Mouse (Mus musculus) spleen, adult 2 months (tissue): ENCODE measurements at regions not wholly inside any gene's neighbourhood (a gene's known extent, or its start where the extent isn't known, plus 50 kb on each side); places are given as distances from the start of the nearest gene placed in this dataset.

ENCODE experiments used
- CTCF ChIP-seq: fragments of 200-500 bp; IDR thresholded peaks from 2 replicates; pipeline ENCODE4 v1.5.1; 2011; ENCODE audit warnings: mild to moderate bottlenecking, inconsistent platforms; ENCODE audit not compliant: insufficient read depth, insufficient read length, insufficient replicate concordance; ENCODE audit errors: extremely low read depth
- POLR2A ChIP-seq: fragments of 200-500 bp; IDR thresholded peaks from 2 replicates; pipeline ENCODE4 v1.6.1; 2011; ENCODE audit warnings: low read depth, low read length, inconsistent platforms

DNA sequence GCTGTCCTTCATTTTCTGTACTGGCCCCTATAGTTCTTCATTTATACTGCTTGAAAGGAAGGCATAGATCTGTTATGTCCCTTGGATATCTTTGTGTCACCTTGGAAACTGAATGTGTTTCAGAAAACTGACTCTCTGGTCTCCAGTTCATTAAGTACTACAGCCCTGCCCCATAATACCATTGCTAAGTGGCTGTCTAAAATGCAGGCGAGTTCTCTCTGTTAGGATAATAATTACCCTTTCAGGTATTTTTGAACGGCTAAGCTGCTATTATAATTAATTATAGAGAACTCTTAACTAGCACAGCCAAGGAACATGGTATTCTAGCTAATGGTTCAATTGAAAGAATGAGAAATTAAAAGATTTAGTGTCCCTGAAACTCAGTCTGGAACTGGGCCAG is 418.5 kb downstream of the Prdm13 start:
- TF ChIP-seq CTCF (no peak), POLR2A (no peak)
